Mouse (Mus musculus): ENCODE data around the gene Syap1. TPM values are rescaled to one million over a fixed set of nuclear protein-coding genes. Genes with fewer than 3 reads are reported as not detected.
"Not testable (repeated sequence)": the region's sequence is repeated elsewhere in the genome, so short reads cannot be mapped to it uniquely, and the experiment has no call there.

The Syap1 gene
- polyA plus RNA-seq, 1 experiment from 2014 or later: 31.8 TPM

DNA sequence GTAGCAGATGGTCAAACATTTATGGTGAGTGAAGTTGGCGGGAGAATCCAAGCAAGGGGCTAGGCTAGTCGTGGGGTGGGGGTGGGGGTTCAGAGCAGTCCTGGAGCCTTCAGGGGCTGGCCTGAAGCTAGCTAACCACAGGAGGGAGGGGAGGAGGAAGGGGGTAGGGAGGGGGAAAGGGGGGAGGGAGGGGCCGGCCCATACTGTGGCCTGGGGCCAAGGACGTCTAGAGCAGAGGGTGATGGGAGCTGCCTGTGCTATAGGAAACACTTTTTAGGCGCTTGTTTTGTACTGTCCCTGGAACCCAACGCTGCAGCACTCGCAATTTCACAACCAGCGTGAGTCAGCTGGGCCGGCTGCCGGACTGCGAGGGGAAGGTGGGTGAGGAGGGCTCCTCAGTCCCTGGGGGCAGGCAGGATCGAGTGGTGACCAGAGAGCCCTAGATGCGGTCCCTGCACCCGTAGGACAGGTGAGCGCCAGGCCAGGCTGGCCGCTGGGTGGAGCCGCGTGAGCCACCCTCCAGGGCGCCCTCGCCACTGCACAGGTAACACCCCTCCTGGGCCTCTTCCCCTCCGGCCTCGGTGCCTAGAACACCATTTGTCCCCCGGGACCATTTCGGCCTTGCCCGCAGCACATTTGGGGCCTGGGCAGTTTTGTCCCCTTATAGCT is 13.3 kb upstream of the Syap1 start:
- H3K4me3 ChIP-seq (ENCODE audit: control insufficient read depth in 1 of 2, insufficient read depth in 1 of 2, low read depth in 1 of 2, low read length in 2 of 2): peak overlapping the region; percentile 64 to 86
- no peaks in the 10 kb centered on the region for H3K4me1 ChIP-seq (ENCODE audit: control insufficient read depth in 2 of 2, insufficient read depth in 2 of 2, low read length in 2 of 2)
- no peaks in the 10 kb centered on the region for H3K9me3 ChIP-seq (ENCODE audit: control insufficient read depth, low read length)
- peak overlapping the region; percentile 75 for H3K9ac ChIP-seq (ENCODE audit: low read length)
- no peaks in the 10 kb centered on the region for H3K36me3 ChIP-seq (ENCODE audit: control insufficient read depth, insufficient read depth, low read length)
- 16% methylated on average over 21 of the region's 25 CpGs for WGBS
- no peaks in the 10 kb centered on the region for H3K27me3 ChIP-seq (ENCODE audit: control insufficient read depth, insufficient read depth, low read length)
- peak overlapping the region; percentile 61 to 85 for H3K27ac ChIP-seq (replicated peaks in 1 of 2; ENCODE audit: control insufficient read depth in 1 of 2, insufficient read depth in 1 of 2, low read depth in 2 of 2, low read length in 2 of 2)
- ATAC-seq (ENCODE audit: insufficient number of reproducible peaks, insufficient read depth, low FRiP score, low read depth): peak; percentile 90
- H3K4me2 ChIP-seq (ENCODE audit: low read length): peak overlapping the region; percentile 65

DNA sequence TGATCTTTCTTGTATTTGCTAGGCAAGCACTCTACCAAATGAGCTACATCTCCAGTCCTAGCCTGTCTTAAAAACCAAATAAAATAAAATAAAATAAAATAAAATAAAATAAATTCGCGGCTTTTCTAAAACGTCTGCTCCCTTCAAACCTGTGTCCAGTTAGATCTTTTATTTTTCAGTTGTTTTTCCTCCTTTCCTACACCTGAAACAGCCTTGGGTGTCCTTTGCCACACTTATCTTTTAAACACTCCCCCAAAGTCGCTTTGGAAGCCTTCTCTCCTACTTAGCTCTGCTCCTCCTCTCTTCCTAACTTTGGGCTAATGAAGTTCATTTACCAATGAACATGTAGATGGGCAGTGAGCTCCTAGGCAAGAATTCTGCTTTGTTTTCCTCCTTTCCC is 12.7 kb upstream of the Syap1 start, which contains the start of gene Ctps2:
Gene Ctps2 (plus strand): TSS at position 301 of the 400 bp plus-strand sequence.
- Histone ChIP-seq H3K27me3 (ENCODE audit: control insufficient read depth, insufficient read depth, low read length) (no peaks in the 10 kb centered on the region), H3K36me3 (ENCODE audit: control insufficient read depth, insufficient read depth, low read length) (no peaks in the 10 kb centered on the region), H3K9me3 (ENCODE audit: control insufficient read depth, low read length) (no peaks in the 10 kb centered on the region), H3K4me1 (ENCODE audit: control insufficient read depth in 2 of 2, insufficient read depth in 2 of 2, low read length in 2 of 2) (no peaks in the 10 kb centered on the region), H3K4me3 (ENCODE audit: control insufficient read depth in 1 of 2, insufficient read depth in 1 of 2, low read depth in 1 of 2, low read length in 2 of 2) (peak within 1 kb of the TSS; percentile 64 to 86), H3K9ac (ENCODE audit: low read length) (peak within 1 kb of the TSS; percentile 75), H3K4me2 (ENCODE audit: low read length) (peak within 1 kb of the TSS; percentile 65), H3K27ac (replicated peaks in 1 of 2; ENCODE audit: control insufficient read depth in 1 of 2, insufficient read depth in 1 of 2, low read depth in 2 of 2, low read length in 2 of 2) (peak within 1 kb of the TSS; percentile 61 to 85)
- 26% methylated on average over 4 of the region's 4 CpGs for WGBS
- ATAC-seq (ENCODE audit: insufficient number of reproducible peaks, insufficient read depth, low FRiP score, low read depth): no peak

DNA sequence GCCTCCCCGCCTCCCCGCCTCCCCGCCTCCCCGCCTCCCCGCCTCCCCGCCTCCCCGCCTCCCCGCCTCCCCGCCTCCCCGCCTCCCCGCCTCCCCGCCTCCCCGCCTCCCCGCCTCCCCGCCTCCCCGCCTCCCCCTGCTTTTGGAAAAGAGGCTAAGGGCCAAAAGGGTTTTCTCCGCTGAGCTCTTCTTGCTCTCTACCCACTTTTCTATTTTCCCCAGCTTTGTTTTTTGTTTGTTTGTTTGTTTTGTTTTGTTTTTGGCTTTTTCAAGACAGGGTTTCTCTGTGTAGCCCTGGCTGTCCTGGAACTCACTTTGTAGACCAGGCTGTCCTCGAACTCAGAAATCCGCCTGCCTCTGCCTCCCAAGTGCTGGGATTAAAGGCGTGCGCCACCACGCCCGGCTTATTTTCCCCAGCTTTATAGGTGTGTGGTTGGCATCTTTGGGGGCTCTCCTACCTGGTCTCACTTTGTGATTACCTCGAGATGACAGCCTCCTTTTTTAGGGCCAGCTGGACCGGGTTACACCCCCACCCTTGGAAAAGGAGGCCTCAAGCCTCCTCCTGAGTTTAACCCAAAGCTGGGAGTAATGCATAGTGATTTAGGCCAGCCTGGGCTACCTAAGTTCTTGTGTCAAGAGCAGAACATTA is 452 bp upstream of the Syap1 start:
- not testable (repeated sequence) for H3K9ac ChIP-seq (ENCODE audit: low read length); ATAC-seq (ENCODE audit: insufficient number of reproducible peaks, insufficient read depth, low FRiP score, low read depth); H3K36me3 ChIP-seq (ENCODE audit: control insufficient read depth, insufficient read depth, low read length); H3K4me1 ChIP-seq (ENCODE audit: control insufficient read depth in 2 of 2, insufficient read depth in 2 of 2, low read length in 2 of 2); H3K27me3 ChIP-seq (ENCODE audit: control insufficient read depth, insufficient read depth, low read length); H3K27ac ChIP-seq (replicated peaks in 1 of 2; ENCODE audit: control insufficient read depth in 1 of 2, insufficient read depth in 1 of 2, low read depth in 2 of 2, low read length in 2 of 2); H3K4me2 ChIP-seq (ENCODE audit: low read length); H3K4me3 ChIP-seq (ENCODE audit: control insufficient read depth in 1 of 2, insufficient read depth in 1 of 2, low read depth in 1 of 2, low read length in 2 of 2); H3K9me3 ChIP-seq (ENCODE audit: control insufficient read depth, low read length)
- WGBS: 69% methylated on average over 9 of the region's 25 CpGs

DNA sequence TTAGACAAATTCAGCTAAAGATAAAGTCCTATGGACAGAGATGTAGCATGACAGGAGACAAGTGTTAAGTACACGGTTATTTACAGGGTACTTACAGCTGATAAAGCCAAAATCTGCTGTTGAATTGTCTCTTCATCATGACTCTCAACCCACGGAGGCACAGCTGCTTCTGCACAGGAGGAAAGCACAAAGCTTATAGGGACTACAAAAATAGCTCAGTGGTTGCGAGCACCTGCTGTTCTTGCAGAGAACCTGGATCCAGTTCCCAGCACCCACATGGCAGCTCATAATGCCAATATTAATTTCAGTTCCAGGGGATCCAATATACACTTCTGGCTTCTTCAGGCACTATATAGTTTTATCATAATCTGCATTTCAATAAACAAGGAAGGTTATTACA is 10.0 kb downstream of the Syap1 start:
- ATAC-seq (ENCODE audit: insufficient number of reproducible peaks, insufficient read depth, low FRiP score, low read depth): no peak

DNA sequence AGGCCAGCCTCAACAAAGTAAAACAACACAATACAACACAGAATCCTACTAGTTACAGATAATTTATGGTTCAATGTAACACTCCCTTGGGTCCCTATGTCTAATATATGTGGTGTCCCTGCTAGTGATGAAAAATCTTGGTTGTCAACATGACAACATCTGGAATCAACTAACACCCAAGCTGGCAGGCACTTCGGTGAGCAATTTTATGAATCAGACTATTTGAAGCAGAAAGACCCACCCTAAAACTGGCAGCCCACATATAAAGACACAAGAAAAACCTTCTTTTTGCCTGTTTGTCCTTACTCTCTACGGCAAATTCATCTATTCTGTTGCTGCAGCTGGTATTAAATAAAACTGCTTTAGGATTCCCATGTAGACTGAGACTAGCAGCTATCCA is 14.5 kb downstream of the Syap1 start:
- H3K9ac ChIP-seq (ENCODE audit: low read length): no peak overlapping the region
- H3K27ac ChIP-seq (replicated peaks in 1 of 2; ENCODE audit: control insufficient read depth in 1 of 2, insufficient read depth in 1 of 2, low read depth in 2 of 2, low read length in 2 of 2): no peak overlapping the region
- no peaks in the 10 kb centered on the region for H3K9me3 ChIP-seq (ENCODE audit: control insufficient read depth, low read length)
- 87% methylated on average over 2 of the region's 2 CpGs for WGBS
- H3K4me1 ChIP-seq (ENCODE audit: control insufficient read depth in 2 of 2, insufficient read depth in 2 of 2, low read length in 2 of 2): no peaks in the 10 kb centered on the region
- no peak overlapping the region for H3K4me3 ChIP-seq (ENCODE audit: control insufficient read depth in 1 of 2, insufficient read depth in 1 of 2, low read depth in 1 of 2, low read length in 2 of 2)
- ATAC-seq (ENCODE audit: insufficient number of reproducible peaks, insufficient read depth, low FRiP score, low read depth): no peak
- no peak overlapping the region for H3K4me2 ChIP-seq (ENCODE audit: low read length)
- H3K36me3 ChIP-seq (ENCODE audit: control insufficient read depth, insufficient read depth, low read length): peaks cover 34% of the 10 kb centered on the region
- no peaks in the 10 kb centered on the region for H3K27me3 ChIP-seq (ENCODE audit: control insufficient read depth, insufficient read depth, low read length)

More for the DNA sequence above, 10.0 kb downstream of the Syap1 start:
- Histone ChIP-seq H3K27ac (replicated peaks in 1 of 2; ENCODE audit: control insufficient read depth in 1 of 2, insufficient read depth in 1 of 2, low read depth in 2 of 2, low read length in 2 of 2) (no peak overlapping the region), H3K4me2 (ENCODE audit: low read length) (no peak overlapping the region), H3K27me3 (ENCODE audit: control insufficient read depth, insufficient read depth, low read length) (no peaks in the 10 kb centered on the region), H3K4me3 (ENCODE audit: control insufficient read depth in 1 of 2, insufficient read depth in 1 of 2, low read depth in 1 of 2, low read length in 2 of 2) (no peak overlapping the region), H3K9ac (ENCODE audit: low read length) (no peak overlapping the region), H3K9me3 (ENCODE audit: control insufficient read depth, low read length) (no peaks in the 10 kb centered on the region), H3K4me1 (ENCODE audit: control insufficient read depth in 2 of 2, insufficient read depth in 2 of 2, low read length in 2 of 2) (no peaks in the 10 kb centered on the region), H3K36me3 (ENCODE audit: control insufficient read depth, insufficient read depth, low read length) (peaks cover 39% of the 10 kb centered on the region)
- WGBS: 81% methylated on average over 3 of the region's 3 CpGs

DNA sequence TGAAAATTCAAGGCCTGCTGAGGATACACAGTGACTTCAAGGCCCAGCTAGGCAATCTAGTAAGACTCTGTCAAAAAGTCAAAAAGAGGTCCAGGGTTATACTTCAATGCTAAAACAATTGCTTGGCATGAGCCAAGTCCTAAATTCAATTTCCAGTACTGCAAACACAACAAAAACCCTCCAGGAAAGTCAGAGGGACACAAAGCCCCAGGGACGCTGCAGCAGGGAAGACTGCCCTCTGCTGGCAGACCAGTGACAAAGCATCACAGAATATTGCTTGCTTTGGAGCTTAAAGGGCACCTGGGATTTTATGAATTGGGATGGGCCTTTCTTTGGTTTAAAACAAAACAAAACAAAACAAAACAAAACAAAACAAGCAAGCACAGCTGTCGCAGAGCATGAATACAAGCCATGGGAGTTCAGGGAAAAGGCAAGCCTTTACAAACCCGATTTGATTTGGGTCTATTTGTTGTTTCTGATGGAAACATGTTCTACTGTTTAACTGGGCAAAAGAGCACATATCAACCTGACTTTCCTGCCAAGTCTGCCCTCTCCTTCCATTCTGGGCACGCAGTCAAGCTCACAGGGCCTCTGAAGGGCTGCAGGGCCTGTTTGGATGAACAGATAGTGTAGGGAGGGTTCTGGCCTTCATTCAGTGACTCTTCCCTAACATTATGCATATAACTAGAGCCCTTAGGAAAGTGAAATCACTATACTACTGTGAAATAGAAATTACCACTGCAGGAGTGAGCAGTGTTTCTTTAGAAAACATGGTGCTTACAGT is 16.3 kb downstream of the Syap1 start:
- no peaks in the 10 kb centered on the region for H3K27me3 ChIP-seq (ENCODE audit: control insufficient read depth, insufficient read depth, low read length)
- no peak overlapping the region for H3K4me3 ChIP-seq (ENCODE audit: control insufficient read depth in 1 of 2, insufficient read depth in 1 of 2, low read depth in 1 of 2, low read length in 2 of 2)
- H3K4me1 ChIP-seq (ENCODE audit: control insufficient read depth in 2 of 2, insufficient read depth in 2 of 2, low read length in 2 of 2): no peaks in the 10 kb centered on the region
- no peak overlapping the region for H3K27ac ChIP-seq (replicated peaks in 1 of 2; ENCODE audit: control insufficient read depth in 1 of 2, insufficient read depth in 1 of 2, low read depth in 2 of 2, low read length in 2 of 2)
- 27% methylated on average over 4 of the region's 4 CpGs for WGBS
- H3K9ac ChIP-seq (ENCODE audit: low read length): no peak overlapping the region
- no peak overlapping the region for H3K4me2 ChIP-seq (ENCODE audit: low read length)
- ATAC-seq (ENCODE audit: insufficient number of reproducible peaks, insufficient read depth, low FRiP score, low read depth): no peak
- no peaks in the 10 kb centered on the region for H3K9me3 ChIP-seq (ENCODE audit: control insufficient read depth, low read length)
- H3K36me3 ChIP-seq (ENCODE audit: control insufficient read depth, insufficient read depth, low read length): peaks cover 32% of the 10 kb centered on the region

DNA sequence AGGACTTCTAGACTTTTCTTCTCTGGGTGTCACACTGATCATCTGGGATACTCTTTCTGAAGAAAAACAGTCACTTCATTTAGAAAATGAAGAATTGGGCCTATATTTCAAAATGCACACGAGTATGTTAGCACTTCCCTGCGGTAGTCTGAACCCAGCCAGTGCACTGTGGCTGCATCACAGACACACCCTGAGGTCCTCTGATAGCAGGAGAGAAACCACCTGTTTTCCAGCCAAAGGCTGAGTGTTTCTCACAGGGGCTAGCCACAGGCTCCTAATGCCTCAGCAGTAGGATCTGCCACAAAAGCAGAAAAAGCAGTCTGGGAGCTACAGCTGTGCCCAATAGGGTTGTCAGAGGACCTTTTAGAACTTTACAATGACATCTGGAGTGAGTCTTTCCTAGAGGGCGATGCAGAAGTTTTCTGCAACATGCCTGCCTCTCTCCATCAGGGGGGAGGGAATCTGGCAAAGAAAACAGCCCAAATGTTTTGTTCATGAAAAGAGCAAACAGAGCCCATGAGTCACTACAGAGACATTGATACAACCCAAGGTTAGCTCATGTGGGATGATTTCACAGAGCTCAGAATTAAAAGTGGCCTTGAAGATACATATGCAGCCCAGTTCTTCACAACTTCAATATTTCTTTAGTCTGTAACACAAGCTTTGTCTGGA is 19.8 kb downstream of the Syap1 start:
- Histone ChIP-seq H3K9ac (ENCODE audit: low read length) (no peak overlapping the region), H3K4me3 (ENCODE audit: control insufficient read depth in 1 of 2, insufficient read depth in 1 of 2, low read depth in 1 of 2, low read length in 2 of 2) (no peak overlapping the region), H3K27me3 (ENCODE audit: control insufficient read depth, insufficient read depth, low read length) (no peaks in the 10 kb centered on the region), H3K4me2 (ENCODE audit: low read length) (no peak overlapping the region), H3K4me1 (ENCODE audit: control insufficient read depth in 2 of 2, insufficient read depth in 2 of 2, low read length in 2 of 2) (no peaks in the 10 kb centered on the region), H3K27ac (replicated peaks in 1 of 2; ENCODE audit: control insufficient read depth in 1 of 2, insufficient read depth in 1 of 2, low read depth in 2 of 2, low read length in 2 of 2) (no peak overlapping the region), H3K36me3 (ENCODE audit: control insufficient read depth, insufficient read depth, low read length) (peaks cover 55% of the 10 kb centered on the region), H3K9me3 (ENCODE audit: control insufficient read depth, low read length) (no peaks in the 10 kb centered on the region)
- 65% methylated on average over 3 of the region's 3 CpGs for WGBS
- ATAC-seq (ENCODE audit: insufficient number of reproducible peaks, insufficient read depth, low FRiP score, low read depth): no peak
